Comparison of ENCODE assay signal across 12 mouse cellular contexts in genomic region chr11:50674390-50674789, GRCm38 (mm10).
A peak's percentile ranks its signal among the peaks of the same experiment; 100 is the strongest.
DNase-seq lines count a peak whose midpoint lies in the region; TF ChIP-seq lines count a peak whose summit lies in the region.
"Had no signal": no experiment of that assay in that cellular context is flagged by ENCODE, and none has a peak within 500 bp of the region (broad histone marks: within the 10 kb centered on the region; RNA-seq: fewer than 3 reads in every experiment).

No protein-coding gene starts in this region.

- WGBS in lung, adult 2 months = 55% methylated on average over 9 of the region's 9 CpGs
- 77% methylated on average over 9 of the region's 9 CpGs for WGBS in embryonic facial prominence, embryonic 10.5 days
- WGBS in midbrain, embryonic 10.5 days = 83% methylated on average over 9 of the region's 9 CpGs

- H3K27me3 ChIP-seq in embryonic facial prominence, embryonic 10.5 days (replicated peaks; ENCODE audit: low read depth, poor library complexity, severe bottlenecking) = no peaks in the 10 kb centered on the region
- H3K27me3 ChIP-seq in midbrain, embryonic 10.5 days (ENCODE audit: low read depth, poor library complexity, severe bottlenecking) = no peaks in the 10 kb centered on the region
- H3K27me3 ChIP-seq: neural tube, embryonic 13.5 days had no signal

- peak; percentile 94 for DNase-seq in 3T3-L1 (ENCODE audit: low read depth, low spot score)
- DNase-seq in Muller cell, postnatal 12 days (ENCODE audit: inconsistent ontology term) = peak; percentile 85
- DNase-seq in gastrocnemius, postnatal 25 days = peak; percentile 77
- peak; percentile 12 for DNase-seq in lung, adult 2 months
- no peak for DNase-seq in embryonic facial prominence, embryonic 10.5 days (ENCODE audit: low spot score)
- DNase-seq in midbrain, embryonic 10.5 days (ENCODE audit: low spot score) = no peak
- no peak for DNase-seq in right cerebral cortex, postnatal 10 days (ENCODE audit: low spot score in 2 of 2)
- DNase-seq: forebrain, postnatal 0 days; kidney, postnatal 36 days; thymus, adult 2 months had no signal

- H3K4me3 ChIP-seq in lung, adult 2 months (replicated peaks; ENCODE audit: extremely low read depth, low read depth, low read length) = no peak overlapping the region
- H3K4me3 ChIP-seq in embryonic facial prominence, embryonic 10.5 days = no peak overlapping the region
- no peak overlapping the region for H3K4me3 ChIP-seq in midbrain, embryonic 10.5 days
- H3K4me3 ChIP-seq: megakaryocyte, embryonic 14.5 days; neural tube, embryonic 13.5 days had no signal

- H3K27ac ChIP-seq in embryonic facial prominence, embryonic 10.5 days (replicated peaks) = no peak overlapping the region
- no peak overlapping the region for H3K27ac ChIP-seq in midbrain, embryonic 10.5 days (replicated peaks)
- H3K27ac ChIP-seq: neural tube, embryonic 13.5 days had no signal

- no peak for TF ChIP-seq POLR2A in lung, adult 2 months (IDR thresholded peaks at IDR 0.05; ENCODE audit: borderline replicate concordance, extremely low read depth, low read depth, low read length)

- no peaks in the 10 kb centered on the region for H3K9me3 ChIP-seq in embryonic facial prominence, embryonic 10.5 days
- H3K9me3 ChIP-seq in midbrain, embryonic 10.5 days (replicated peaks) = no peaks in the 10 kb centered on the region
- H3K9me3 ChIP-seq: neural tube, embryonic 13.5 days had no signal

- no peaks in the 10 kb centered on the region; the same call in 1 of the 2 replicates for H3K4me1 ChIP-seq in lung, adult 2 months (ENCODE audit: control insufficient read depth, insufficient read depth, low read length)
- H3K4me1 ChIP-seq in embryonic facial prominence, embryonic 10.5 days = peaks cover 17% of the 10 kb centered on the region
- no peaks in the 10 kb centered on the region for H3K4me1 ChIP-seq in midbrain, embryonic 10.5 days
- H3K4me1 ChIP-seq: megakaryocyte, embryonic 14.5 days had no signal

- no peaks in the 10 kb centered on the region for H3K36me3 ChIP-seq in embryonic facial prominence, embryonic 10.5 days (replicated peaks)
- no peaks in the 10 kb centered on the region for H3K36me3 ChIP-seq in midbrain, embryonic 10.5 days
- H3K36me3 ChIP-seq: neural tube, embryonic 13.5 days had no signal

- TF ChIP-seq CTCF in lung, adult 2 months (IDR thresholded peaks at IDR 0.05; ENCODE audit: insufficient read depth, low read length) = no peak

Comparison
In these comparisons a context has a peak if more than half of its experiments do, and no peak if none do; other contexts are left out.
1. DNase-seq: peak in 3T3-L1 (single experiment), Muller cell, postnatal 12 days (single experiment), gastrocnemius, postnatal 25 days (single experiment) and lung, adult 2 months (single experiment); none in embryonic facial prominence, embryonic 10.5 days (single experiment), midbrain, embryonic 10.5 days (single experiment) and right cerebral cortex, postnatal 10 days (0 of 2).